15 mouse cellular contexts compared by ENCODE assay signal in genomic region chr4:111737551-111737950, GRCm38 (mm10).
"Had no signal": no experiment of that assay in that cellular context is flagged by ENCODE, and none has a peak within 500 bp of the region (broad histone marks: within the 10 kb centered on the region; RNA-seq: fewer than 3 reads in every experiment).

No protein-coding gene starts in this region.

- H3K4me1 ChIP-seq: megakaryocyte, embryonic 14.5 days; midbrain, embryonic 13.5 days; midbrain, embryonic 15.5 days; neural tube, embryonic 12.5 days; stomach, embryonic 15.5 days had no signal

- H3K27ac ChIP-seq: macrophage; midbrain, embryonic 13.5 days; midbrain, embryonic 15.5 days; neural tube, embryonic 12.5 days; stomach, embryonic 15.5 days had no signal

- H3K27me3 ChIP-seq: megakaryocyte, embryonic 14.5 days; midbrain, embryonic 13.5 days; midbrain, embryonic 15.5 days; neural tube, embryonic 12.5 days; stomach, embryonic 15.5 days had no signal

- H3K36me3 ChIP-seq: midbrain, embryonic 13.5 days; midbrain, embryonic 15.5 days; neural tube, embryonic 12.5 days; stomach, embryonic 15.5 days had no signal

- H3K9ac ChIP-seq: lung, embryonic 14.5 days; midbrain, embryonic 13.5 days; midbrain, embryonic 15.5 days; neural tube, embryonic 12.5 days; stomach, embryonic 15.5 days had no signal

- ATAC-seq: midbrain, embryonic 13.5 days; midbrain, embryonic 15.5 days had no signal

- H3K9me3 ChIP-seq: megakaryocyte, embryonic 14.5 days; midbrain, embryonic 13.5 days; midbrain, embryonic 15.5 days; neural tube, embryonic 12.5 days; stomach, embryonic 15.5 days had no signal

- H3K4me2 ChIP-seq: lung, embryonic 14.5 days; midbrain, embryonic 11.5 days; midbrain, embryonic 13.5 days; midbrain, embryonic 15.5 days; neural tube, embryonic 12.5 days; stomach, embryonic 15.5 days had no signal

- DNase-seq: lung, adult 18-20 months; lung, embryonic 14.5 days; lung, postnatal 14 days; lung, postnatal 36 days; right cerebral cortex, postnatal 14 days; thymus, adult 18-20 months; thymus, postnatal 14 days; thymus, postnatal 36 days had no signal

- H3K4me3 ChIP-seq: megakaryocyte, embryonic 14.5 days; midbrain, embryonic 13.5 days; midbrain, embryonic 15.5 days; neural tube, embryonic 12.5 days; stomach, embryonic 15.5 days had no signal
